Mouse (Mus musculus) layer of hippocampus, postnatal 10 days (tissue): ENCODE measurements around the gene Wnt7a. TPM values are rescaled to one million over a fixed set of nuclear protein-coding genes. Genes with fewer than 3 reads are reported as not detected.
A peak's percentile ranks its signal among the peaks of the same experiment; 100 is the strongest.

Experiments
- DNase-seq, 2 experiments: peaks; one replicate each; pipeline ENCODE4 v3.0.0; 2021; ENCODE audit warnings: low spot score in 2 of 2
- long read RNA-seq: library from polyadenylated mRNA; stranded (forward); transcript quantifications from one replicate; pipeline ENCODE4 v2.0.0, GENCODE M21; 2023
- total RNA-seq, 2 experiments: library from RNA; stranded (reverse); gene quantifications; 2 replicates each; pipeline ENCODE4 v1.2.3; 2021

The Wnt7a gene
- total RNA-seq: 10 to 100 TPM; 23.5 to 39.2 TPM
- long read RNA-seq, partial matches to known transcripts: 3 of 11 reads
- long read RNA-seq, other reads (novel, unspliced or antisense): 4 of 11 reads

GRCm38 (mm10) chr6:91410961-91411368 lies at the start of gene Wnt7a:
Wnt7a (minus strand) TSS chr6:91411363.
- DNase-seq: peak; percentile 40 to 68

GRCm38 (mm10) chr6:91459471-91459870 lies 48.3 kb upstream of the Wnt7a start:
- no peak for DNase-seq

DNA sequence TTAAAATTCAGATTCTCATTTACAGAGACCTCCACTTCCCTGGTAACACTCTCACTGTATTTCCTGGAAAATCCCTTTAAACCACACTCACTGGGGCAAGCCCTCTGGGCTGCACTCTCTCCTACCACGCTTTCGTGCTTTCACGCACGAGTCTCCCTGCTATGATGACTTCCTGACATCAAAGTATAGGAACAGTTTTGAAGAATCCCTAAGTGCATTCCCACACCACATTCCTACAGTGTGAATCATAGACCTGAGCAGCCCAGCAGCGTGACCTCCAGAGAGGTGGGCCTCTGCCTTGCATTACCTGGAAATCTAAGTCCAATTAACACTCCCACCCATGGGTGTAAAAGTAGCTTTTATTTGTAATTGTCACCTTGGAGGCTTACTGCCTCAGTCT lies 43.4 kb upstream of the Wnt7a start:
- DNase-seq: no peak

GRCm38 (mm10) chr6:91452056-91452455 lies 40.9 kb upstream of the Wnt7a start:
- no peak for DNase-seq

- DNase-seq: no peak
These were observed 38.5 kb upstream of the Wnt7a start for GRCm38 (mm10) chr6:91449472-91450225.

DNA sequence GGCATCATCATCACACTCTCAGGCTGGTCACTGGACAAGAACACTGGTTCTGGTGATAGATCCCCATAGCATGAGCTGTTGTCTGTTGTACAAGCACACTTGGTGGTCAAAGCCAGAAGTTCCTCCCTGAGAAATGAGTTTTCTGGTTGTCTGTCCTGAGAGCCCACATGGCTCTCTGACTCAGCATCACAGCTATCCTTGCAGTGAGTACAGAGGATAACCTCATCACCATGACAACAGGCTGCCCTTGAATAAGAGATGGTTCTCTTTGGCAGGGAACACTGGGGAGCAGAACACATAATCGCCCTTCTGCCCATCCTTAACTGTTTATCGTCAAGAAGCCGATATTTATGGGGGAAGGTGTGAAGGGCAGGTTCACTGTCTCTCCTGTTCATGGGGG lies 34.2 kb upstream of the Wnt7a start:
- no peak for DNase-seq

GRCm38 (mm10) chr6:91441145-91441662 lies 30.0 kb upstream of the Wnt7a start:
- no peak for DNase-seq

- peak; percentile 98 for DNase-seq
These were observed 29.4 kb upstream of the Wnt7a start for GRCm38 (mm10) chr6:91440474-91441144.

GRCm38 (mm10) chr6:91424151-91424550 lies 13.0 kb upstream of the Wnt7a start:
- DNase-seq: no peak

- no peak for DNase-seq
These were observed 10.5 kb upstream of the Wnt7a start for GRCm38 (mm10) chr6:91421629-91422028.

DNA sequence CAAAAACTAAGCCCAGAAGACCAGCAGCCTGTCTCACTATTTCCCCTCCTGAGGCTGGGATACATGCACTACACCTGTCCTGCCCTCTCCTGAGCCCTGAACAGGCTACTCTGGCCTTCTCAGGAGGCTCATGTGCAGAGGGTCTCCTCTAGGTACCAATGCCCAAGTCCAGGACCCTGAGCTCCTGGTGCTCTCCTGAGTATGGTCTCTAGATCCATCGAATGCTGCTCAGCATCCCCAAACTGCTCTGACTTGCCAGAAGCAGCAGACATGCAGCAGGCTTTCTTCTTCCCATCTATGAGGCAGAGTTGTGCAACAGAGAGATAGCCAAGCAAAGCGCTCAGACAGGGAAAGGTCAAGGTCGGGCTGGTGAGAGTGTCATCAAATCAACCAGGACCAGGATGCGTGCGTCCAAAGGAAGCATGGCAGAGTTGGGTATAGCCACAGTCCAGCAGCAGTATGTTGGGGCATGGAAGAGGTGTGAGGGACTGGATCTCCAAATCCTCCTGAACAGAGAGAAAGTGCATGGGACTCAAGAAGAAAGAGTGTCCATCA lies 6.2 kb upstream of the Wnt7a start:
- no peak for DNase-seq

- DNase-seq: no peak
These were observed 5.0 kb upstream of the Wnt7a start for GRCm38 (mm10) chr6:91416146-91416545.

DNA sequence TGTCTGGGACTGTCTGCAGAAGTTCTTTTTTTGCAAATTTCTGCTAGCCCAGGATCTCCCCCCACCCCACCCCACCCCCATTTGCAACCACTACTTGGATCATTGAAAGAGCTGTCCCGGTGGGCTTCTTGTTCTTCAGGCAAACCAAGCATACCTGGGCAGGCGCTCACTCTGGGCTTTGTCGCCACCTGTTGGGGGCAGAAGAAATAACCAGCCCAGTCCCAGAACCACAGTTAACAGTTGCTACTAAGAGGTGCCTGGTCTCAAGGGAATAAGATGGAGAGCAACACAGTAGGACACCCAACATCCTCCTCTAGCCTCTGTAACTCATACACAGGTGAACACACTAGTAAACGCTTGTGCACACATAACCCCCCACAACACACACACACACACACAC lies 3.7 kb upstream of the Wnt7a start:
- DNase-seq: peak; percentile 64 to 79

- DNase-seq: peak; percentile 89 to 93
These were observed 312 bp upstream of the Wnt7a start for GRCm38 (mm10) chr6:91411369-91411981.

GRCm38 (mm10) chr6:91410168-91410780 lies 889 bp downstream of the Wnt7a start:
- peak in 1 of 2 experiments; percentile 41 for DNase-seq

GRCm38 (mm10) chr6:91409448-91410167 lies 1.6 kb downstream of the Wnt7a start:
- peak in 1 of 2 experiments; percentile 45 for DNase-seq

DNA sequence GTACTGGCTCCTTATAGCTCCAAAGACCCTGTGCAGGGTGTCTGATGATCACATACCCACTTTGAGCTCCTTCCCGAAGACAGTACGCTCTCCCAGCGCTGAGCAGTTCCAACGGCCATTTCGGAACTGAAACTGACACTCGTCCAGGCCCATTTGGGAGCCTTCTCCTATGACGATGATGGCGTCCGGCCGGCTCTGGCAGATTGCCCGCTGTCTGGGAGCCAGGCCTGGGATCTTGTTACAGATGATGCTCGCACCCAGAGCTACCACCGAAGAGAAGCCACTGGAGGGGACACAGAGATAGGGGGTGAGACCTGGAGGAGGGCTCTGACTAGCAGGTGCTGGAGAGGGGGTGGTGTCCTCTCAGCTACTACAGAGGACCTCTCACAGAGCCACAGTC lies 2.5 kb downstream of the Wnt7a start:
- peak; percentile 66 to 76 for DNase-seq

DNA sequence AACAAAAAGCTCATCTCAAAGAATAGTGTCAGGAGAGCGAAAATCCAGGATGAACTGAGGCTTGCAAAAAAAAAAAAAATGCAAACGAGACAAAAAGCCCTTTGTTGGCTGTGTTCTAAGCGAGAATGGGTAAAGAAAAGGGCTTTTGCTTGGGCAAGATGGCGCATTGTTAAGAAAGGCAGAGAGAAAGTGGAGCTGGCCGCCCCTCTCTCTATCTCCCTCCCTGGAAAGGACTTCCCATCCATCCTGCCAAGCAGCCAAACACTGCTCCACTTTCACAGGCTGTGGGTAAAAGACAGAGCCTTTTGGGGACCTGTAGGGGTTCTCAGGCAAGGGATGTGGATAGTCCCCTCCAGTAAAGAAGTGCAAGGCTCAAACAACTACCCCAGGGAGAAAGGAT lies 9.6 kb downstream of the Wnt7a start:
- no peak for DNase-seq

- no peak for DNase-seq
These were observed 10.6 kb downstream of the Wnt7a start for GRCm38 (mm10) chr6:91400514-91400913.

GRCm38 (mm10) chr6:91392475-91393174 lies 18.5 kb downstream of the Wnt7a start:
- no peak for DNase-seq
